Mouse (Mus musculus) heart, postnatal 10 days (tissue): ENCODE results near the gene Galnt16. TPM values are rescaled to one million over a fixed set of nuclear protein-coding genes. Genes with fewer than 3 reads are reported as not detected.
A peak's percentile ranks its signal among the peaks of the same experiment; 100 is the strongest.

Experiments used
- DNase-seq, 2 experiments: peaks; one replicate each; pipeline ENCODE4 v3.0.0; 2021
- intact Hi-C: fragments of 180-260 bp; cut with DNase I; formaldehyde crosslinking; loops from one replicate; pipeline ENCODE4 v1.15.1; 2025
- total RNA-seq, 2 experiments: library from RNA; stranded (reverse); gene quantifications; 2 replicates each; pipeline ENCODE4 v1.2.3; 2021

Galnt16 gene
- total RNA-seq: 10 to 100 TPM; 13.4 to 16.0 TPM

- intact Hi-C loops: no loop called here
- DNase-seq: no peak
These were observed at the start of gene Galnt16 for GRCm38 (mm10) chr12:80517977-80518376. Gene Galnt16, plus strand, starts transcription at chr12:80518277.

- intact Hi-C loops: no loop called here
These were observed 47.9 kb upstream of the Galnt16 start for GRCm38 (mm10) chr12:80470206-80470605.

GRCm38 (mm10) chr12:80471926-80472325 is 46.2 kb upstream of the Galnt16 start:
- DNase-seq: peak in 1 of 2 experiments; percentile 33
- intact Hi-C loops: no loop called here

More at GRCm38 (mm10) chr12:80470206-80470605, 47.9 kb upstream of the Galnt16 start:
- DNase-seq: peak; percentile 36 to 43

GRCm38 (mm10) chr12:80473731-80474130 is 44.3 kb upstream of the Galnt16 start:
- DNase-seq: no peak
- intact Hi-C loops: no loop called here

- intact Hi-C loops: no loop called here
- DNase-seq: no peak
These were observed 38.1 kb upstream of the Galnt16 start for GRCm38 (mm10) chr12:80479986-80480385.

GRCm38 (mm10) chr12:80483397-80483796 is 34.7 kb upstream of the Galnt16 start:
- DNase-seq: no peak
- intact Hi-C loops: no loop called here

GRCm38 (mm10) chr12:80493311-80493710 is 24.8 kb upstream of the Galnt16 start:
- no peak for DNase-seq
- intact Hi-C loops: no loop called here

- intact Hi-C loops: loop anchor here (5.0 kb wide), 2 partner anchors 177 to 232 kb away; no protein-coding TSS in a partner anchor
These were observed 22.4 kb upstream of the Galnt16 start for GRCm38 (mm10) chr12:80495691-80496090.

GRCm38 (mm10) chr12:80498356-80498755 is 19.7 kb upstream of the Galnt16 start:
- peak in 1 of 2 experiments; percentile 34 for DNase-seq
- intact Hi-C loops: loop anchor here (2.0 to 5.0 kb wide), 3 partner anchors 118 to 229 kb away; no protein-coding TSS in a partner anchor

More at GRCm38 (mm10) chr12:80495691-80496090, 22.4 kb upstream of the Galnt16 start:
- no peak for DNase-seq

GRCm38 (mm10) chr12:80500506-80500905 is 17.6 kb upstream of the Galnt16 start:
- DNase-seq: no peak
- intact Hi-C loops: no loop called here

GRCm38 (mm10) chr12:80504718-80505117 is 13.4 kb upstream of the Galnt16 start:
- intact Hi-C loops: no loop called here
- DNase-seq: peak; percentile 62 to 63

- DNase-seq: peak; percentile 71 to 76
- intact Hi-C loops: no loop called here
These were observed 10.9 kb upstream of the Galnt16 start for GRCm38 (mm10) chr12:80507041-80507745.

GRCm38 (mm10) chr12:80518393-80518756 is 298 bp downstream of the Galnt16 start:
- intact Hi-C loops: no loop called here
- DNase-seq: no peak

- DNase-seq: peak in 1 of 2 experiments; percentile 38
- intact Hi-C loops: no loop called here
These were observed 912 bp downstream of the Galnt16 start for GRCm38 (mm10) chr12:80518757-80519620.

GRCm38 (mm10) chr12:80519621-80520332 is 1.7 kb downstream of the Galnt16 start:
- DNase-seq: peak; percentile 49 to 59
- intact Hi-C loops: loop anchor here (5.0 kb wide), 1 partner anchor 43 kb away; no protein-coding TSS in a partner anchor

- intact Hi-C loops: loop anchor here (5.0 kb wide), 1 partner anchor 40 kb away; no protein-coding TSS in a partner anchor
- DNase-seq: peak; percentile 67 to 69
These were observed 3.9 kb downstream of the Galnt16 start for GRCm38 (mm10) chr12:80522006-80522405.

- intact Hi-C loops: loop anchor here (5.0 kb wide), 1 partner anchor 38 kb away; no protein-coding TSS in a partner anchor
- no peak for DNase-seq
These were observed 6.3 kb downstream of the Galnt16 start for GRCm38 (mm10) chr12:80524276-80524921.

GRCm38 (mm10) chr12:80525513-80525912 is 7.4 kb downstream of the Galnt16 start:
- no peak for DNase-seq
- intact Hi-C loops: no loop called here

- DNase-seq: no peak
- intact Hi-C loops: no loop called here
These were observed 8.4 kb downstream of the Galnt16 start for GRCm38 (mm10) chr12:80526511-80526910.
